Mouse (Mus musculus) testis, adult 2 months (tissue): ENCODE results near the gene Sphkap. TPM values are rescaled to one million over a fixed set of nuclear protein-coding genes. Genes with fewer than 3 reads are reported as not detected.

Experiments used
- H3K27ac ChIP-seq: fragments of 200-500 bp; 2 replicates; pipeline ENCODE4 v1.5.1; 2012; ENCODE audit warnings: low read depth, low read length; ENCODE audit not compliant: control insufficient read depth, insufficient read depth
- H3K27me3 ChIP-seq: fragments of 200-500 bp; 2 replicates; pipeline ENCODE4 v1.6.1; 2012; ENCODE audit warnings: mild to moderate bottlenecking, low read length, moderate library complexity; ENCODE audit not compliant: control insufficient read depth, insufficient read depth
- H3K36me3 ChIP-seq: fragments of 200-500 bp; 2 replicates; pipeline ENCODE4 v1.6.1; 2012; ENCODE audit warnings: mild to moderate bottlenecking, low read length; ENCODE audit not compliant: control insufficient read depth, insufficient read depth
- H3K4me1 ChIP-seq: fragments of 200-500 bp; 2 replicates; pipeline ENCODE4 v1.6.1; 2012; ENCODE audit warnings: low read length; ENCODE audit not compliant: control insufficient read depth, insufficient read depth
- H3K4me3 ChIP-seq: fragments of 200-500 bp; 2 replicates; pipeline ENCODE4 v1.5.1; 2012; ENCODE audit warnings: low read depth, mild to moderate bottlenecking, low read length, moderate library complexity, mixed read lengths; ENCODE audit not compliant: control insufficient read depth
- CTCF ChIP-seq: fragments of 200-500 bp; IDR thresholded peaks from 2 replicates; pipeline ENCODE4 v1.5.1; 2012; ENCODE audit warnings: low read depth, mild to moderate bottlenecking, inconsistent platforms, low read length, moderate library complexity; ENCODE audit not compliant: control insufficient read depth, insufficient read depth, insufficient replicate concordance
- POLR2A ChIP-seq: fragments of 200-500 bp; IDR thresholded peaks from 2 replicates; pipeline ENCODE4 v1.6.1; 2012; ENCODE audit warnings: low read depth, mild to moderate bottlenecking, inconsistent platforms, low read length, moderate library complexity; ENCODE audit not compliant: control insufficient read depth
- polyA plus RNA-seq: library from polyadenylated mRNA; depleted of rRNA; stranded (reverse); fragments of >200 nt; gene quantifications from 2 replicates; pipeline ENCODE4 v1.2.3, GENCODE M21; 2012

Gene Sphkap
- polyA plus RNA-seq, 1 experiment, result 16.1 TPM

GRCm38 (mm10) chr1:83297137-83298076 lies 110.6 kb downstream of the Sphkap start:
- Histone ChIP-seq H3K4me3 (no peak overlapping the region), H3K27me3 (no peaks in the 10 kb centered on the region), H3K36me3 (no peaks in the 10 kb centered on the region), H3K27ac (no peak overlapping the region), H3K4me1 (no peaks in the 10 kb centered on the region)
- TF ChIP-seq POLR2A, result no peak
- TF ChIP-seq CTCF, result no peak

- H3K4me3 ChIP-seq, result no peak overlapping the region
- no peaks in the 10 kb centered on the region for H3K4me1 ChIP-seq
- no peak overlapping the region for H3K27ac ChIP-seq
- no peaks in the 10 kb centered on the region for H3K36me3 ChIP-seq
- TF ChIP-seq POLR2A (no peak), CTCF (no peak)
- no peaks in the 10 kb centered on the region for H3K27me3 ChIP-seq
Observed at GRCm38 (mm10) chr1:83285866-83286265, 122.1 kb downstream of the Sphkap start.

GRCm38 (mm10) chr1:83277044-83277443 lies 131.0 kb downstream of the Sphkap start:
- H3K36me3 ChIP-seq, result no peaks in the 10 kb centered on the region
- TF ChIP-seq CTCF (no peak), POLR2A (no peak)
- H3K4me1 ChIP-seq, result peaks cover 7% of the 10 kb centered on the region
- peak overlapping the region; percentile 87 for H3K27ac ChIP-seq
- H3K27me3 ChIP-seq, result no peaks in the 10 kb centered on the region
- peak overlapping the region; percentile 90 for H3K4me3 ChIP-seq

GRCm38 (mm10) chr1:83276637-83277036 lies 131.4 kb downstream of the Sphkap start:
- Histone ChIP-seq H3K27me3 (no peaks in the 10 kb centered on the region), H3K4me3 (peak overlapping the region; percentile 90), H3K27ac (peak overlapping the region; percentile 87), H3K4me1 (peaks cover 7% of the 10 kb centered on the region), H3K36me3 (no peaks in the 10 kb centered on the region)
- TF ChIP-seq POLR2A (no peak), CTCF (no peak)

GRCm38 (mm10) chr1:83251746-83252145 lies 156.3 kb downstream of the Sphkap start:
- Histone ChIP-seq H3K36me3 (no peaks in the 10 kb centered on the region), H3K27ac (no peak overlapping the region), H3K4me1 (no peaks in the 10 kb centered on the region), H3K27me3 (no peaks in the 10 kb centered on the region), H3K4me3 (no peak overlapping the region)
- no peak for TF ChIP-seq CTCF
- no peak for TF ChIP-seq POLR2A

- no peaks in the 10 kb centered on the region for H3K4me1 ChIP-seq
Observed at GRCm38 (mm10) chr1:83248235-83248746, 159.7 kb downstream of the Sphkap start.

GRCm38 (mm10) chr1:83227946-83228345 lies 180.1 kb downstream of the Sphkap start:
- Histone ChIP-seq H3K27me3 (no peaks in the 10 kb centered on the region), H3K27ac (no peak overlapping the region), H3K36me3 (no peaks in the 10 kb centered on the region), H3K4me3 (no peak overlapping the region), H3K4me1 (no peaks in the 10 kb centered on the region)
- TF ChIP-seq CTCF, result no peak
- TF ChIP-seq POLR2A, result no peak

More at GRCm38 (mm10) chr1:83248235-83248746, 159.7 kb downstream of the Sphkap start:
- no peak overlapping the region for H3K27ac ChIP-seq
- H3K4me3 ChIP-seq, result no peak overlapping the region
- H3K27me3 ChIP-seq, result no peaks in the 10 kb centered on the region
- no peaks in the 10 kb centered on the region for H3K36me3 ChIP-seq
- TF ChIP-seq POLR2A, result no peak
- no peak for TF ChIP-seq CTCF
